Mouse (Mus musculus) neural tube, embryonic 13.5 days (tissue): Measurements from ENCODE around the gene Mon1a. TPM values are rescaled to one million over a fixed set of nuclear protein-coding genes. Genes with fewer than 3 reads are reported as not detected.

Experiments used
- ATAC-seq: fragments of 200-750 bp; cut with Nextera tagmentation; 2 replicates; pipeline ENCODE4 v1.8.0; 2017; ENCODE audit warnings: low read depth, mild to moderate bottlenecking, moderate TSS enrichment, moderate library complexity
- H3K27ac ChIP-seq: fragments of 300-500 bp; sonication (generic); replicated peaks from 2 replicates; pipeline ENCODE4 v1.5.1; 2015; ENCODE audit warnings: moderate library complexity, mild to moderate bottlenecking, inconsistent platforms
- H3K27me3 ChIP-seq: fragments of 300-500 bp; sonication (generic); 2 replicates; pipeline ENCODE4 v1.6.1; 2015; ENCODE audit warnings: mild to moderate bottlenecking, inconsistent platforms
- H3K36me3 ChIP-seq: fragments of 300-500 bp; sonication (generic); 2 replicates; pipeline ENCODE4 v1.6.1; 2015; ENCODE audit warnings: mild to moderate bottlenecking, inconsistent platforms
- H3K4me1 ChIP-seq: fragments of 300-500 bp; sonication (generic); replicated peaks from 2 replicates; pipeline ENCODE4 v1.6.1; 2015; ENCODE audit warnings: inconsistent platforms
- H3K4me2 ChIP-seq: fragments of 300-500 bp; sonication (generic); 2 replicates; pipeline ENCODE4 v1.6.1; 2015; ENCODE audit warnings: inconsistent platforms, mild to moderate bottlenecking, moderate library complexity
- H3K4me3 ChIP-seq: fragments of 300-500 bp; sonication (generic); 2 replicates; pipeline ENCODE4 v1.5.1; 2015; ENCODE audit warnings: mild to moderate bottlenecking, inconsistent platforms
- H3K9ac ChIP-seq: fragments of 300-500 bp; sonication (generic); 2 replicates; pipeline ENCODE4 v1.6.1; 2015; ENCODE audit warnings: moderate library complexity, mild to moderate bottlenecking, inconsistent platforms
- H3K9me3 ChIP-seq: fragments of 300-500 bp; sonication (generic); 2 replicates; pipeline ENCODE4 v1.6.1; 2016; ENCODE audit warnings: inconsistent platforms
- WGBS: fragments of 180-500 bp; shearing (Covaris S2); methylation state at CpG from one replicate; pipeline ENCODE4 v1.1.7; 2015; 5-methylcytosine and 5-hydroxymethylcytosine counted together
- polyA plus RNA-seq: library from polyadenylated mRNA; unstranded; fragments of >200 nt; fragmentation: Nextera tagmentation; extraction: Ambion mirVana; gene quantifications from 2 replicates; pipeline ENCODE4 v1.2.1, GENCODE M21; 2015

Gene Mon1a
- polyA plus RNA-seq, 1 experiment from 2014 or later: 26.6 TPM

DNA sequence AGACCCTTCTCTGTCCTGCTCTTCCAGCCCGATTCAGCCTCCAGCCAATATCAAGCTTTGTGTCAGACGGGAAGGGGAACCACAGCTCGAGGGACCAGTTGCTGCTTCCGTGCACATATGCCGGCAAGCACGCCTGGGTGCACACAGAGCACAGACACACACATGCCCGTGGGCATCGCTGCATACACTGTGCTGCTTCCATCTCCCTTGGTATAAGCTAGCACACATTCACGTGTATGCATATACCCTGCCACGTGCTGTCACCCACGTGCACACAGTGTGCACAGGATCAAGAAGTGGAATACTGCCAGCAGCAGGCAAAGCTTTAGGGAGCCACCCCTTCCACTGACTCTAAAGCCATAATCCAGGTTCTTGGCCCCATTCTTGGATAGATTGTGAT is 46.2 kb downstream of the Mon1a start:
- no peak for ATAC-seq

GRCm38 (mm10) chr9:107935374-107935773 is 47.4 kb downstream of the Mon1a start, which contains the start of gene Camkv:
Camkv (plus strand) TSS chr9:107935674.
- Histone ChIP-seq H3K27ac (no peak within 1 kb of the TSS), H3K4me3 (peak within 1 kb of the TSS; percentile 47), H3K4me1 (peaks cover 28% of the 10 kb centered on the region), H3K9ac (peak within 1 kb of the TSS; percentile 70), H3K4me2 (peak within 1 kb of the TSS; percentile 82), H3K27me3 (peaks cover 21% of the 10 kb centered on the region), H3K9me3 (no peaks in the 10 kb centered on the region), H3K36me3 (no peaks in the 10 kb centered on the region)
- ATAC-seq: peak; percentile 13; the same call in 1 of the 2 replicates
- WGBS: 12% methylated on average over 3 of the region's 3 CpGs

More for the DNA sequence above, 46.2 kb downstream of the Mon1a start:
- Histone ChIP-seq H3K27me3 (peaks cover 21% of the 10 kb centered on the region), H3K9ac (no peak overlapping the region), H3K4me3 (no peak overlapping the region), H3K36me3 (no peaks in the 10 kb centered on the region), H3K27ac (no peak overlapping the region), H3K4me1 (peaks cover 28% of the 10 kb centered on the region), H3K4me2 (no peak overlapping the region), H3K9me3 (no peaks in the 10 kb centered on the region)
- WGBS: 82% methylated on average over 11 of the region's 11 CpGs

GRCm38 (mm10) chr9:107935790-107936214 is 47.9 kb downstream of the Mon1a start:
- peak; percentile 61 for ATAC-seq
- Histone ChIP-seq H3K36me3 (no peaks in the 10 kb centered on the region), H3K9me3 (no peaks in the 10 kb centered on the region), H3K27ac (no peak overlapping the region), H3K4me3 (peak overlapping the region; percentile 47), H3K9ac (peak overlapping the region; percentile 70), H3K4me2 (peak overlapping the region; percentile 82), H3K27me3 (peaks cover 21% of the 10 kb centered on the region), H3K4me1 (peaks cover 28% of the 10 kb centered on the region)
- 0% methylated on average over 40 of the region's 41 CpGs for WGBS

DNA sequence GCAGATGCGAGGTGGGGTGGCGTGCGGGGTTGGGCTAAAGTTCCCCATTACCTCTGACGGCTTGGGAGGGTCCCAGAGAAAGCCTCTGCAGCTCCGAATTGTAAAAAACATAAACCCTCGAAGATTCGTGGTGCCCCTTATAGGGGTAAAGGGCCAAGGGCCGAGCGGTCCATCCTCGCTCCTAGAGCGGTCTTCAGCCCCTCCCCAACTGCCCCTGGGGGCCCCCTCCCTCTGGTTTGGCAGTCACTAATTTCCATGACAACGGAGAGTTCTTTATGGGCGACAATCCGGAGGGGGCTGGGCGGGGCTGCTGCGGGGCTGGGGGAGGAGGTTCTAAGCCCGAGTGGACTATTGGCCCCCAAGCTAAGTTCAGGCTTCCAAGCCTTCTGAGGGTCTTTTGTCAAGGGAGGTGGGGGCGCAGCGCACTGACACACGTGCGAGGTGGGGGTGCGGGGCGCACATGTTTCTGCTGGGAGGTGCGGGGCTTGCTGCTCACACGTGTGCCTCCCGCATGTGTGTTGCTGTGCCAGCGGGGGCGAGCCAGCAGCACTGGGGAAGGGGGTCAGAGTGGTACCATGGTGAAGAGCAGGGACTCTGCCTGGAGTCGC is 48.4 kb downstream of the Mon1a start:
- peak overlapping the region; percentile 70 for H3K9ac ChIP-seq
- WGBS: under 1% methylated on average over 29 of the region's 29 CpGs
- peak; percentile 55 for ATAC-seq

DNA sequence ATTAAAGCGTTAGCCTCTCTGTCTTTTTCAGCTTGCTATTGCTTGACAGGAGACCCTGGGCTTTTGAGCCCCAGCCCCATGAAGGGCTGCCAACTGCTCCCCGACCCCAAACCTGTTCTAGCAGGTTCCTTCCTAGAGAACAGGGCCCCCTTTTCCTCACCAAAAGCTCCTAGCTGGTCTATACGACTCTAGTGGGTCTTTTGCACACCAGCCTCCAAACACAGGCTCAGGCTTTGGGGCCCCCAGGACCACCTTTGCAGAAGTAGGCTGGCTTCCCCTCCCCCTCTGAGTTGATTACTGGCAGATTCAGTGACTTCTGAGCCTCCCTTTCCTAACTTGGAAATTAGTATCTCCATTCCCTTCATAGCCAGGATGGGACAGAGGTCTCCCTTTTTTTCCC is 48.9 kb downstream of the Mon1a start:
- Histone ChIP-seq H3K4me2 (peak overlapping the region; percentile 82), H3K36me3 (no peaks in the 10 kb centered on the region), H3K9me3 (no peaks in the 10 kb centered on the region), H3K27me3 (peaks cover 21% of the 10 kb centered on the region), H3K9ac (peak overlapping the region; percentile 70), H3K27ac (no peak overlapping the region), H3K4me3 (peak overlapping the region; percentile 47), H3K4me1 (peaks cover 27% of the 10 kb centered on the region)
- 3% methylated on average over 3 of the region's 3 CpGs for whole genome bisulfite sequencing
- ATAC-seq: 0 out of 2 replicates have a peak, but pooled peaks have one; percentile 9

More for the DNA sequence above, 48.4 kb downstream of the Mon1a start:
- Histone ChIP-seq H3K27ac (no peak overlapping the region), H3K27me3 (peaks cover 21% of the 10 kb centered on the region), H3K4me3 (peak overlapping the region; percentile 47), H3K36me3 (no peaks in the 10 kb centered on the region), H3K4me1 (peaks cover 28% of the 10 kb centered on the region), H3K4me2 (peak overlapping the region; percentile 82), H3K9me3 (no peaks in the 10 kb centered on the region)

GRCm38 (mm10) chr9:107947241-107948194 is 59.6 kb downstream of the Mon1a start:
- Histone ChIP-seq H3K36me3 (no peaks in the 10 kb centered on the region), H3K9me3 (no peaks in the 10 kb centered on the region), H3K9ac (no peak overlapping the region), H3K27ac (no peak overlapping the region), H3K27me3 (no peaks in the 10 kb centered on the region), H3K4me2 (no peak overlapping the region), H3K4me3 (no peak overlapping the region), H3K4me1 (peaks cover 16% of the 10 kb centered on the region)
- 92% methylated on average over 31 of the region's 31 CpGs for WGBS
- no peak for ATAC-seq

GRCm38 (mm10) chr9:107949184-107949921 is 61.4 kb downstream of the Mon1a start:
- peaks cover 16% of the 10 kb centered on the region for H3K4me1 ChIP-seq
- no peak overlapping the region for H3K4me3 ChIP-seq
- WGBS: 84% methylated on average over 13 of the region's 13 CpGs
- no peak overlapping the region for H3K9ac ChIP-seq
- no peak for ATAC-seq
- H3K9me3 ChIP-seq: no peaks in the 10 kb centered on the region
- H3K27me3 ChIP-seq: no peaks in the 10 kb centered on the region
- H3K27ac ChIP-seq: no peak overlapping the region
- no peak overlapping the region for H3K4me2 ChIP-seq
- H3K36me3 ChIP-seq: no peaks in the 10 kb centered on the region

GRCm38 (mm10) chr9:107949922-107950235 is 61.9 kb downstream of the Mon1a start, which contains the start of gene Traip:
Traip (plus strand) TSS chr9:107950136.
- WGBS: 87% methylated on average over 10 of the region's 10 CpGs
- H3K9ac ChIP-seq: peak within 1 kb of the TSS; percentile 67
- peak within 1 kb of the TSS; percentile 78 for H3K27ac ChIP-seq

DNA sequence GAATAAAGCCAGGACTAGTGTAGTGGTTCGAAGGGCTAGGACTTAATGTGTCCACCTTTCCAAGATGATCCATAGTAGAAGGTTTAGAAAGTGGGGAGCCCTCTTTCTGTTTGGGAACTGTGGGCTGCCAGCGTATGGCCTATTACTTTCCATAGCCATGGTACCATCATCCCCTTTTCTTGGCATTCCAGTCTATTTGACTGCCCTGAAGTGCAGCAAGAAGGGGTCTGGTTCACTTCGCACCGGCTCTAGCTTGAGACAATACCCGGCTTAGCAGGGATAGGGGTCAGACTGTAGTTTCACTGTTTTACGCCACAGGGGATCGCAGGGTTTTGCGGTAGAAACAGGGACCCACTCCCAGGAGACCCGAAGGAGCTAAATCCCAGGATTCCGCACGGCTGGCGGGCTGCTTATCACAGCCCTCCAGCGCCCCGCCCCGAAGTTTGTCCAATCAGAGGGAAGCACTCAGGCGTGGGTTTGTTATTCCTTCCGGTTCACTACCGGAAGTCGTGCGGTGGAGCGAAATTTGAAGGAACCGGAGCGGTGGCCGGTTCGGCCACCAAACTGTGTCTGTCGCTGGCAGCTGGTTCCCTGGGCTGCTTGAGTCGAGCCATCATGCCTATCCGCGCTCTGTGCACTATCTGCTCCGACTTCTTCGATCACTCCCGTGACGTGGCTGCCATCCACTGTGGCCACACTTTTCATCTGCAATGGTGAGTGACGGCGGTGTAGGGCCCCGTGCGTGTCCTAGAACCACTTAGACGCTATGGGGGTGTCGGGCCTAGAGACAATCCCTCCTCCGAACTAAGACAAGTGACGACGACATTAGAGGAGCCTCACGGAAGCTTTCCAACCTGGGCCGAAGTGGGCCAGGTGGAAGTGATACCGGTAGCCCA is 62.8 kb downstream of the Mon1a start:
- Histone ChIP-seq H3K9me3 (no peaks in the 10 kb centered on the region), H3K4me2 (peak overlapping the region; percentile 83), H3K27ac (peak overlapping the region; percentile 78), H3K9ac (peak overlapping the region; percentile 67), H3K4me1 (peaks cover 16% of the 10 kb centered on the region), H3K27me3 (no peaks in the 10 kb centered on the region), H3K4me3 (peak overlapping the region; percentile 53), H3K36me3 (no peaks in the 10 kb centered on the region)
- 12% methylated on average over 45 of the region's 45 CpGs for WGBS
- ATAC-seq: peak; percentile 94

More at GRCm38 (mm10) chr9:107949922-107950235, 61.9 kb downstream of the Mon1a start, which contains the start of gene Traip:
- no peak for ATAC-seq
- Histone ChIP-seq H3K4me2 (peak within 1 kb of the TSS; percentile 83), H3K27me3 (no peaks in the 10 kb centered on the region), H3K9me3 (no peaks in the 10 kb centered on the region), H3K4me3 (peak within 1 kb of the TSS; percentile 53), H3K36me3 (no peaks in the 10 kb centered on the region), H3K4me1 (peaks cover 16% of the 10 kb centered on the region)
